Mouse (Mus musculus) lung, adult 2 months (tissue): ENCODE data around the gene Gm10715.
"Not testable (repeated sequence)": the region's sequence is repeated elsewhere in the genome, so short reads cannot be mapped to it uniquely, and the experiment has no call there.

Source experiments
- CTCF ChIP-seq: fragments of 200-500 bp; IDR thresholded peaks from 2 replicates; pipeline ENCODE4 v1.5.1; 2011; ENCODE audit warnings: mild to moderate bottlenecking, low read length, control low read depth; ENCODE audit not compliant: insufficient read depth
- POLR2A ChIP-seq: fragments of 200-500 bp; IDR thresholded peaks from 2 replicates; pipeline ENCODE4 v1.6.1; 2011; ENCODE audit warnings: low read depth, mild to moderate bottlenecking, control low read depth, low read length, borderline replicate concordance; ENCODE audit errors: extremely low read depth

DNA sequence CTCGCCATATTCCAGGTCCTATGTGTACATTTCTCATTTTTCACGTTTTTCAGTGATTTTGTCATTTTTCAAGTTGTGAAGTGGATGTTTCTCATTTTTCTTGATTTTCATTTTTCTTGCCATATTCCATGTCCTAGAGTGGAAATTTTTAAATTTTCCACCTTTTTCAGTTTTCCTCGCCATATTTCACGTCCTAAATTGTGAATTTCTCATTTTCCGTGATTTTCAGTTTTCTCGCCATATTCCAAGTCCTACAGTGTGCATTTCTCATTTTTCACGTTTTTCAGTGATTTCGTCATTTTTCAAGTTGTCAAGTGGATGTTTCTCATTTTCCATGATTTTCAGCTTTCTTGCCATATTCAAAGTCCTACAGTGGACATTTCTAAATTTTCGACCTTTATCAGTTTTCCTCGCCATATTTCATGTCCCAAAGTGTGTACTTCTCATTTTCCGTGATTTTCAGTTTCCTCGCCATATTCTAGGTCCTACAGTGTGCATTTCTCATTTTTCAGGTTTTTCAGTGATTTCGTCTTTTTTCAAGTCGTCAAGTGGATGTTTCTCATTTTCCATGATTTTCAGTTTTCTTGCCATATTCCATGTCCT lies 33.8 kb upstream of the Gm10715 start, which contains the start of gene Gm11168:
- not testable (repeated sequence) for TF ChIP-seq CTCF, POLR2A
